Mouse (Mus musculus) c-Kit-positive CD71-negative TER-119-negative erythroid progenitor cells, embryonic 14.5 days (primary cell): ENCODE data around the gene Dhrs1.

ENCODE experiments used
- DNase-seq: peaks from one replicate; pipeline ENCODE4 v3.0.0-alpha.2; 2013; ENCODE audit warnings: low read depth

Dhrs1 gene

DNA sequence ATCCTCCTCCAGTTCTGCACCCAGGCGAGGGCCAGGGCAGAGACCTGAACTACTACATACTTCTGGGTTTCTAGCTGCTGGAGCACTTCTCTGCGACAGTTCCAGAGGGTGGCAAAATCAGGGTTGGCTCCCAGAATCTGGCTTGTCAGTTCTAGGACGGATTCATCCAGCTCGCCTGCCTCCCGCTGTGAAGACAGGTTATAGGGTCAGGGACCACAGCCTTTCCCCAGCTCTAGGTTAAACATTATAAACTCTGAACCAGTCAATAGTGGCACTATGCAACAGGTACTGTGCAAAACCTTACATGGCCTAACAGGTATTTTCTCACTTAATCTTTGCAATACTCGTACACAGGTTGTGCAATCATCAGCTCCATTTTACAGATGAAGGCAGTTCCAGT lies 24.4 kb downstream of the Dhrs1 start:
- no peak for DNase-seq

DNA sequence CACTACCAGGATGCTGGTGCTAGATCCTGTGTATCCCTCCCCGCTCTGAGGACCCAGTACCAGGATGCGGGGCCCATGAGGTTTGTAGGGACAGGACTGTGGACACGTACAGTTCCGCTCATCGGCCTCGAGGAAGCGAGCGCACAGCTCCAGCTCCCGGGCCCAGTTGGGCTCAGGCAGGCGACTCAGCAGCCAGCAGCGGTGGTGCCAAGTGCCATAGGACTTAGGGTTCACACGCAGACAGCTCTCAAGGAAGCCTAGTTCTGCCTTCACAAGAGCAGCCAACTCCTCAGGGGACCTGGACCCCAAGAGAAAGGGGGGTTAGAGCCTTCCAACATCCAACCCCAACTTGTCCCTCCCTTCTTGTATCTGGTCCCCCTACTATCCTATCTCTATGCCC lies 24.8 kb downstream of the Dhrs1 start:
- no peak for DNase-seq

DNA sequence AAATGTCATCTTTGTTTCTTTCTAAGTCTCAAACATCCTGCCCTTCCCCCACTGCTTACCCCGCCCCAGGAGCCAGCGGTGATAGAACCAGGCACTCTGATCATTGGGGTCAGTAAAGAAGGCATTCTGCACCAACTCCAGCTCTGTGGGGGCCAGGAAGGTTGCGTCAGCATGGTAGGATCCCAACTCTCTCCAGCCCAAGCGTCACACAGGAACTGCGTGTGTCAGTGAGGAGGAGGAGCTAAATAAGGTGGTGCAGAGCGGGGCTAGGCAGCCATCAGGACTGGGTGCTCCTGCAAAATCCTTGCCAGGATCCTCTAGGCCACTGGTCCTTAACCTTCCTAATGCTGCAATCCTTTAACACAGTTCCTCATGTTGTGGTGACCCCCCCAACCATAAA lies 25.8 kb downstream of the Dhrs1 start:
- DNase-seq = no peak

DNA sequence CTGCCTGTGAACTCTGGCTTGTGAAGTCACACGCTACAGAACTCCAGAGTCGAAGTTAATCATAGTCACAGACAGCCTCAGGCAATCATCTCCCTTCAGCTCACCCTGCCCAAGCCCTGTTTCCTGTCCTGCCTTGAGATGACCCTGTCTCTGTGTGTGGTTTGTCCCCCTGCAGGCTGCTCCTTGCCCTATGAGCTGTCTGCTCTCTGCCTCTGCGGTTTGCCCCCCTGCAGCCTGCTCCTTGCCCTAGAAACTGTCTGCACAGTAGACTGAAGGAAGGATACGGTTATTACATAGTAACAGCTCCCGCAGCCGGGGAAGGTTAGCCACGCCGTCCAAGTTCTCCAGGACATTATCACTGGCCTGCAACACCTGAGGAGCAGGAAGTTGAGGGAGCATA lies 28.6 kb downstream of the Dhrs1 start:
- no peak for DNase-seq

DNA sequence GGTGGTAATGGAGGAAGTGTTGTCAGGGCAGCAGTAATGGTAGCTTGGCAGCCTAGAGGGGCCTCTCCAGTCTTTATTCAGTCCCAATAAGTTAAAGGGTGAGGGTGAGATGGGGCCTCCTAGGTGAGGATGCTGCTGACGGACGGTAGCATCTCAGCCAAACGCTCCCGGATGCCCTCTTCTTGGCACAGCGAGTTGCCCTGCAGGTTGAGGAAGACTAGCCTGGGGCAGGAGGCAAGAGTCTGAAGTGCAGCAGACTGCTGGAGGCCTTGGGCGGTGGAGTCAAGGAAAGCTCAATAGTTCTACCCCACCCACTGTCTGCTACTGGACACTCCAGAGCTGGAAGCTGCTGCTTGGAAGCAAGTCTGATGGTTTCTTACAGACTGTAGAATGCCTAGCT lies 29.2 kb downstream of the Dhrs1 start:
- no peak for DNase-seq

DNA sequence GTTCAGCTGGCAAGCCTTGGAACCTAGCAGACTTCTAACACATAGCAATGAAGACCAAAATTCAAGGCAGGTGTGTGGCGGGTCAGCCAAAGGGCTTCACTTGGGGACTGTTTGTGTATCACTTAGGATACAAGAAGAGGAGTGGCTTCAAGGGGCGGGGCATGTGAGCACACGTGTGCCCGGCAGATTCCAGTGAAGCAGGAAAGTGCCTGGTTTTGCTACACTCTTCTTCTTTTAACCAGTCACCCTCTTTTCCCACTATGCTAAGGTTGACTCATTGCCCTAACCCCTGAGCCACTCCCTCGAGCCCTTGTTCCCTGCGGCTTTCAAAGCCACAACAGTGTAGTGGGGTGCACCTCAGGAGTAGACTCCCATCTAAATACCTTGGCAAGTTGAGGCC lies 30.6 kb downstream of the Dhrs1 start:
- no peak for DNase-seq

DNA sequence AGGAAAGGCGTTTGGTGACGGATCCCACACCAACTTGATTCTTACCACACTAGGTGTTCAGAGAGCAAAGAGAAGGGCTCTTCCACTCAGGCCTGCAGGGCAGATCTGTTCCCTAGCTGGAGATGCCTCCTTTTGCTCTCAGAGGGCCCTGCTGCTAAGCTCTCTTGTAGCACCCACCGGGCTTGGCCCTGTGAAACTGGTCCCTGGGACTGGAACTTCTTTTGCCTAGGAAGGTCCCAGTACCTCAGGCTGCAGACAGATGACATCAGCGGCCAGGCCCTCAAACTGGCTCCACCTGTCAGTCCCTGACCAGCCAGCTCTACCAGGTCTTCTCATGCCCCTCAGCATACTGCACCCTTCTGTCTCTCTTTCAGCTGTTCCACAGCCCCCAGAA lies 31.8 kb downstream of the Dhrs1 start, which contains the start of gene Tgm1:
TSS of gene Tgm1 (minus strand) at position 198 of the 394 bp plus-strand sequence.
- DNase-seq = no peak

DNA sequence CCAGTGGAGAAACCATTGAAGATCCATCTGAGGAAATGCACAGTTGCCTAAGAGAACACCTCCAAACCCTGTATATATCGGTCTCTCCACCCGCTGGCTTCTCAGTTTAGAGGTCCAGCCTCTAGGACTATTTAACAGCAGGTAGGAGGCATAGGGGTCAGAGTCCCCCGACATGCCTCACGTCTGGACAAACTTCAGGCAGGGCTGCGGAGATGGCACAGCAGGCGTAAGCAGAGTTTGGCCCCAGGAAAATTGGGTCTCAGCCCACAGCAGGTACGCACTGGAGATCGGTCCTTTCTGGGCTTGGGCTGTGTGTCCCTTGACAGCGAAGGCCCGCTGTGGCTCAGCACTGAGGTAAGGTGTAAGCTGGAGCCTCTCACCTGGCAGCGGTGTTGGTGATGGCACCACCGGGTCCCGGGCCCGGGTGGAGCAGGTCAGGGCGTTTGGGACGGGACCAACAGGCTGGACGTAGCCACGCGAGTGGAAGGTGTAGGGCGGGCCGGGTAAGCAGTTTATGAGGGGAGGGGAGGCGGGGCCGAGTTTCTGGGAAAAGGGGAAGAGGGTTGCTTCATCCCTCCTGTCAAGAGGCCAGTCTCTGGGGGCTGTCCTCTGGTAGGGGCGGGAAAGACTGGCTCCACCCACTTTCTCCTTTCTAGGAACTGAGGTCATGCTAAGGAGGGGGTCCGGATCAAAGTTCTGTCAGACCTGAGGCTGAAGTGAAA lies 32.3 kb downstream of the Dhrs1 start:
- peak; percentile 56 for DNase-seq

DNA sequence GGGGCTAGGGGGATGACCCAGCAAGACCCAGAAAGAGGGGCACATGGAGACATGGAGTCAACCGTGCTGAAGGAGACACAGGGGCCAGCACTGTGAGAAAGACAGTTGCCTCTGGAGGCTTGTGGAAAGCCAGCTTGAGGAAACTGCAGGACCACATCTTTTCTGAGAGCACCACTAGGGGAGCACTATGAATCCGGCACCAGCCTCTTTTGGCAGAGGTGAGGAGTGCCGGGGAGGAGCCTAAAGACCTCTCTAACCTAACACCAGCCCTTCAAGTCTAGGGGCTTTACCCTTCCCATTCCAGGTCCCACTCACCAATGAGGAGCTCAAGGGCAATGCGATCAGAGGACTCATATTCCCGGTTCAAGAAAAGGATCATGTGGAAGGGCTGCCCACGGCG lies 33.7 kb downstream of the Dhrs1 start:
- no peak for DNase-seq

DNA sequence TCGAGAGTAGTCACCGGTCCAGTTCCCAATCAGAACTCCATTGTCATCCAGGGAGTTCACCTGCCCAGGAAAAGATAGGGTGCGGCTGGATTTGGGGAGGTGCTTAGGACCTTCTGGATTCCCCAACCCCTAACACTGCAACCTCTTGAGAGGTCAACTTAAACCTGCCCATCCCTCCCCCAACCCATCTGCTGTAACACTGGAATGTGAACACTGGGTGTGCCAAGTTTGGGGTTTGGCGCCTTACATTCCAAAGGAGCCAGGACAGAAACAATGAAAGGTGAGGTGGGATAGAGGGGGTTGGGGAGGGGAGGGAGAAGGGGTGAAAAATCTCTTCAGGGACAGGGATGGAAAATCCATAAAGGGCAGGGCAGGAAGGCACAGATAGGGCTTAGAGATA lies 36.0 kb downstream of the Dhrs1 start:
- DNase-seq = no peak

DNA sequence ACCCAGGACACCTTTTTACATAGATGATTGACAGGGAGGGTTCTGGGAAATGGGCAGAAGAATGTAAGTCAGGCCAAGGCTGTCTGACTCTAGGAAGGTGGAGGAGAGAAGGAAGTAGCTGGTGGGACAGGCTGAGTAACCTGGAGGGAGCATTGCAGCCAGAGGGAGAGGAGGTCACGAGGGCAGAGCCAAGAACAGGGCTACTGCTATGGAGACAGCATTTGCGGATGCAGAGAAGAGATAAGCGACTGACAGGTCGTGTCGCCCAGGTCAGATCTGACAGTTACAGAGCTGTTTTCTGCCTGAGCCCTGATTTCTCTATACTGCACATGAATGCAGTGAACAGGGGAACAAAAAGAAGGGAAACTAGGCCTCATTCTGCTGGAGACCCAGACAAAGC lies 38.1 kb downstream of the Dhrs1 start:
- no peak for DNase-seq

DNA sequence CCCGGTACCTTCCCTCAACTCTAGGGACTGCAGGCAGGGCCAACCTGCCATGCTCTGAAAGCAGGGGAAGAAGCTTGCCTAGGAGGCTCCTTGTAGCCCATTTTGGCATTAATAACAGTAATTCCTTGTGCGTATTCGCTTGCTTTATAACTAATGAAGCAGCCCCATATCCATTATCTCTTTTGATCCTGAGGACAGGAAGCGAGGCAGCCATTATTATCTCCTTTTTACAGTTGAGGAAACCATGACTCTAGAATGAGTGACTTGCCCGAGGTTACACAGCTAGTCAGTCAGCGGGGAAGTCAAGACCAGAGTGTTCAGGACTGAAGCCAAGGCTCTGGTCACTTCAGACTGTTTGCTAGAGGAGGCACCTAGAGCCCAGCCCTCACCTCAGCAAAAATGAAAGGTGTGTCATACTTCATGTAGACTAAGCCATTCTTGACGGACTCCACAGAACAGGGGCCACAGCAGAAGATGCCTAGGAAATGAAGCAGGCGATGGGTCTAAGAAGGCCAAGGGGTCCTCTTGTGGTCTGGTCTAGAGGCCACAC lies 39.4 kb downstream of the Dhrs1 start:
- DNase-seq = no peak

DNA sequence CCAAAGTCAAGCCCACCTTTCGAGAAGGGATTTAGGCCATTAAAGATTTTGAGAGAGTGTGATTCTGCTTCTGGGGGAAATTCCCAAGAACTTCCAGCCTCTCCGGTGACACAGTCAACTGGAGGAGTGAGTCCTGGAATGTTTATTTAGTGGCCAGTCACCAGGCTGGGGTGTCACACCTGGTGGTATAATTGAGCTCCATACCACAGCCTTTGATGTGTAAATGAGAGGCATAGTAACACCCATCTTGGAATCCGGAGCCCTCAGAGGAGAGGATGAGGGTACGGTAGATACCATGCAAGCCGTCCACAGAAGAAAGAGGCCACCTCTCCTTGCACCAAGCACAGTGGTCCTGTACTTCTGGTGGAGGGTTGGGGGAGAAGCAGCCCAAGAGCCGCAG lies 42.7 kb downstream of the Dhrs1 start:
- DNase-seq = no peak

DNA sequence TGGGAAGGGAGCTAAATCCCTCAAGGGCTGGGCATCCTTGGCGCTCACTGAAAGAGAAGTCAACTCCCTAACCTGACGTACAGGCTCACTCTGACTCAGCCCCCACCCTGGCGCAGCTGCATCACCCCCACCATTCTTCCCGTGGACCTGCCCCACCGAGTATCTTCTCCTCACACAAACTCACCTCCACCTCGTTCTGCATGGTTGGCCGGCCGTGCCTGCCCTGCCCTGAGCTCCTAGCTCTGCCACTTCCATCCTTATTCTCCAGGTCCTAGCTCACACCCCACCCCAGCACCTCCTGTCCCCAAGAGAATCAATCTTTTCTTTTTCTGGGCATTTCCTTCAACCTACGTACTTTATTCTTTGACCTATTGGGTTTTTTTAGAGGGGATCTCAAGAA lies 44.4 kb downstream of the Dhrs1 start:
- no peak for DNase-seq

DNA sequence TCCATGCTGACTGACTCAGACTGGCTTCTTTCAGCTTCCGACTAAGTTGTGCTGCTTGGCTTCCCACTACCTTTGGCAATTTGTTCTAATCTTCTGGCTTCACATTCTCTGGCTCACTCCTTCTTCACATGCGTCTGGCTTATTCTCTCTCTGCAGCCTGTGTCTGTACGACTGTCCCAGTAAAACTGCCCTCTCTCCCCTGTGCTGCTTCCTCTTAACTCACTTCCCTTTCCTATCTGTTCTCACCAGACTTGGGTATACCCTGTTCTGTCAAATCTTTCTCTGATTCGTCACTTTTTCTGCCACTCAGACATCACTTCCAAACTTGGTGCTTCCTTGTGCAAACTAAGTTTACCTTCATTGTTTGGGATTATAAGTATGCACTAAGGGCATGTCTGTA lies 48.3 kb downstream of the Dhrs1 start:
- no peak for DNase-seq

DNA sequence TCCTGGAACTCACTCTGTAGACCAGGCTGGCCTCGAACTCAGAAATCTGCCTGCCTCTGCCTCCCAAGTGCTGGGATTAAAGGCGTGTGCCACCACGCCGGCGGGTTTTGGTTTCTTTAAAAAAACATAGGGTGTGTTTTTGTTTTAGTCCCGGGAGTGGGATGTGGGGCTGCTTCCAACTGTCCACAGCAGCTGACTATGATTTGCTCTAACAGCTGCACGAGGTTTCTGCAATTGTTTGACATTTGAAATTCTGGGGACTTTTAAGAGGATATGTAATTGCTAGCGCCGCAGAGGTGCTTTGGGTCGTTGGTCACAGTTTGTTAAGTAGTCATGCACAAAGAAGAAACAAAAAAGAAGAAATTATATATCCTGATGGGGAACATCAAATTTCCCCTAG lies 56.1 kb downstream of the Dhrs1 start:
- DNase-seq = no peak
